Mouse (Mus musculus) small intestine, adult 2 months (tissue): ENCODE results near the gene Srgap3.

Experiments
- CTCF ChIP-seq: fragments of 200-500 bp; IDR thresholded peaks from 2 replicates; pipeline ENCODE4 v1.5.1; 2012; ENCODE audit warnings: low read depth, mild to moderate bottlenecking, control low read depth, inconsistent platforms, low read length, moderate library complexity, mixed read lengths; ENCODE audit not compliant: insufficient replicate concordance, insufficient read length; ENCODE audit errors: extremely low read depth
- POLR2A ChIP-seq: fragments of 200-500 bp; IDR thresholded peaks from 2 replicates; pipeline ENCODE4 v1.6.1; 2012; ENCODE audit warnings: low read depth, mild to moderate bottlenecking, control low read depth, inconsistent platforms, low read length, moderate library complexity

DNA sequence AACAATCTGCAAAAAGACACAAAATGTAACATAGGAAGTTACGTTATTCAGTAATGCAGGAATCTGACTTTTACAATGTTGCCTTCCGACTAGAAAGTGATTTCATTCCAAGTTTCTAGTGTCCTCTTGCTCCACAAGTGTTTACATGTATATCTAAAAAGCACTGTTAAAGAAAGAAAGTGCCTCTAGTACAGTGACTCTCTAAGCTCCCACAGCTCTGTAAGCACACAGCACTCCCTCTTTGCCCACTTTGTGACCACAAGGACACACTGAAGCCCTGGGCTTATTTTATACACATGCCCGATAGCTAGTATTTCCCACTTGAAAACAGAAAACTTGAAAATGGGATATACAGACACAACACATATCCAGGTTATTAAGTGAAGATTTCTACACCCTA, 259.0 kb downstream of the Srgap3 start:
- no peak for TF ChIP-seq CTCF
- TF ChIP-seq POLR2A: no peak
